Mouse (Mus musculus) stomach, embryonic 15.5 days (tissue): Measurements from ENCODE around the gene Tbc1d7. TPM values are rescaled to one million over a fixed set of nuclear protein-coding genes. Genes with fewer than 3 reads are reported as not detected.
A peak's percentile ranks its signal among the peaks of the same experiment; 100 is the strongest.

Source experiments
- ATAC-seq: fragments of 200-750 bp; cut with Nextera tagmentation; 2 replicates; pipeline ENCODE4 v1.8.0; 2017; ENCODE audit warnings: low read depth, moderate number of reproducible peaks, moderate TSS enrichment; ENCODE audit not compliant: insufficient read depth, low FRiP score
- H3K27ac ChIP-seq: fragments of 300-500 bp; sonication (generic); 2 replicates; pipeline ENCODE4 v1.5.1; 2015; ENCODE audit warnings: mild to moderate bottlenecking, inconsistent platforms
- H3K27me3 ChIP-seq: fragments of 300-500 bp; sonication (generic); replicated peaks from 2 replicates; pipeline ENCODE4 v1.6.1; 2015; ENCODE audit warnings: inconsistent platforms
- H3K36me3 ChIP-seq: fragments of 300-500 bp; sonication (generic); 2 replicates; pipeline ENCODE4 v1.6.1; 2015; ENCODE audit warnings: inconsistent platforms
- H3K4me1 ChIP-seq: fragments of 300-500 bp; sonication (generic); 2 replicates; pipeline ENCODE4 v1.6.1; 2015; ENCODE audit warnings: inconsistent platforms
- H3K4me2 ChIP-seq: fragments of 300-500 bp; sonication (generic); 2 replicates; pipeline ENCODE4 v1.6.1; 2015; ENCODE audit warnings: mild to moderate bottlenecking, inconsistent platforms
- H3K4me3 ChIP-seq: fragments of 300-500 bp; sonication (generic); replicated peaks from 2 replicates; pipeline ENCODE4 v1.5.1; 2015; ENCODE audit warnings: inconsistent platforms
- H3K9ac ChIP-seq: fragments of 300-500 bp; sonication (generic); 2 replicates; pipeline ENCODE4 v1.6.1; 2015; ENCODE audit warnings: inconsistent platforms
- H3K9me3 ChIP-seq: fragments of 300-500 bp; sonication (generic); 2 replicates; pipeline ENCODE4 v1.6.1; 2016; ENCODE audit warnings: inconsistent platforms
- WGBS: fragments of 180-500 bp; shearing (Covaris S2); methylation state at CpG from one replicate; pipeline ENCODE4 v1.1.7; 2015; 5-methylcytosine and 5-hydroxymethylcytosine counted together
- polyA plus RNA-seq: library from polyadenylated mRNA; unstranded; fragments of >200 nt; fragmentation: Nextera tagmentation; extraction: Ambion mirVana; gene quantifications from 2 replicates; pipeline ENCODE4 v1.2.1, GENCODE M21; 2015

The Tbc1d7 gene
- polyA plus RNA-seq, 1 experiment from 2014 or later = 34.6 TPM

DNA sequence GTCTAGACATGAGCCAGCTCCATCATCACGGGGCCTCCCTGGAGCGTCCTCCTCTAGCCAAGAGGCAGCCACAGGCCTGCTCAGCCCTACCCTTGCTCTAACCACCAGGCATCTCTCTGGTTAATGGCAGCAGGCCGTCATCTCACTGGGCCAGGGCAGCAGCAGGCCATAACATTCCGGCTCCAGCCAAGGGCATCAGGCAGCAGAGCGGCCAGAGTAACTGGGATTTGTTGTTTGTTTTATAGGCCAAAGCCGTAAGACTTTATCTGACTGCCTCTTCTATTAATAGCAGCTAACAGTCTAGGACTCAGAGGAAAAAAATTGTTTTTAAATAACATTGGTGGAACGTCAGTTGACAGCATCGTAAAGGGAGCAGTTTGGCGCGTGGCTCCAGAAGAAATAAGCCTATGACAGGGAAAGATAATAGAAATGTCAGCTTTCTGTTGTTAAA is 39.5 kb downstream of the Tbc1d7 start:
- H3K36me3 ChIP-seq = no peaks in the 10 kb centered on the region
- H3K27ac ChIP-seq = no peak overlapping the region
- no peak overlapping the region for H3K9ac ChIP-seq
- no peak overlapping the region for H3K4me3 ChIP-seq
- no peaks in the 10 kb centered on the region for H3K27me3 ChIP-seq
- H3K4me1 ChIP-seq = peaks cover 9% of the 10 kb centered on the region
- H3K4me2 ChIP-seq = no peak overlapping the region
- no peaks in the 10 kb centered on the region for H3K9me3 ChIP-seq
- no peak for ATAC-seq
- WGBS = 52% methylated on average over 10 of the region's 10 CpGs

DNA sequence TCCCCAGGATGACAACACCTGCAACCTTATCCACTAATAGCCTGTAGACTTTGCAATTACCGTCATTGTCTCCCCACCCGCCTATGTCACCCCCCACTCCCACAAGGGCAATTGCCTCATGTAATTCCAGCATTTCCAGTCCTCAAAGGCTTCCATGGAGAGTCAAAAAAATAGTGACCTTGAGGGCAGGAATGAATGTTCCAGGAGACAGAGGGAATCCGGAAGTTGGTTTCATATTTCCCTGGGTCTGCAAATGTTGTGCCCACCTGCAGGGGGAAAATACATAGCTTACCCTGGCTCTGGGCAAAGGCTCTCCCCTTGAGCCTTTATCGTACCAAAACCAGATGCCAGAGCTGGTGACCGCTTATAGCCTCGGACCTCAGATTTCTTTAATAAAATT is 41.1 kb downstream of the Tbc1d7 start:
- Histone ChIP-seq H3K27me3 (no peaks in the 10 kb centered on the region), H3K36me3 (no peaks in the 10 kb centered on the region), H3K9me3 (no peaks in the 10 kb centered on the region), H3K4me1 (peaks cover 9% of the 10 kb centered on the region), H3K4me3 (no peak overlapping the region), H3K4me2 (no peak overlapping the region), H3K27ac (no peak overlapping the region), H3K9ac (no peak overlapping the region)
- WGBS = 72% methylated on average over 6 of the region's 6 CpGs
- no peak for ATAC-seq

DNA sequence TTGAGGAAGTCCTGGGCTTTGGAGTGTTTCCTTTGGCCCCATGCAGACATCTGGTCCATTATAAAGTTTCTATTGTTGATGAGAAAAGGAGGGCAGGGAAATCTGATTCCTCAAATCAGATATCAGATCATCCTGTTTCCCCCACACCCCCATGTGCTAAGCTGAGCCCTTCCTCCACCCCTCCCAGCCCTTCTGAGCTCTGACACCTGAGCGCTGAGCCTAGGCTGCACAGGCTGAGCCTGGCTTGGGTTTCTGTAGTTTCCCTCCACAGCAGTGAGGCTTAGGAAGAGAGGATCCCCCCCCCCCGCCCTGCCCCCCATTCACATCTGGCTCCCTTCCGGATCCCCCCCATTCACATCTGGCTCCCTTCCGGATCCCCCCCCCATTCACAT is 46.6 kb downstream of the Tbc1d7 start:
- Histone ChIP-seq H3K27me3 (no peaks in the 10 kb centered on the region), H3K4me3 (no peak overlapping the region), H3K4me1 (peaks cover 11% of the 10 kb centered on the region; the same call in 1 of the 2 replicates), H3K36me3 (no peaks in the 10 kb centered on the region), H3K9me3 (no peaks in the 10 kb centered on the region), H3K4me2 (0 out of 2 replicates have a peak overlapping the region, but pooled peaks have one; percentile 13), H3K27ac (no peak overlapping the region), H3K9ac (no peak overlapping the region)
- ATAC-seq = no peak
- WGBS = 14% methylated on average over 4 of the region's 4 CpGs

DNA sequence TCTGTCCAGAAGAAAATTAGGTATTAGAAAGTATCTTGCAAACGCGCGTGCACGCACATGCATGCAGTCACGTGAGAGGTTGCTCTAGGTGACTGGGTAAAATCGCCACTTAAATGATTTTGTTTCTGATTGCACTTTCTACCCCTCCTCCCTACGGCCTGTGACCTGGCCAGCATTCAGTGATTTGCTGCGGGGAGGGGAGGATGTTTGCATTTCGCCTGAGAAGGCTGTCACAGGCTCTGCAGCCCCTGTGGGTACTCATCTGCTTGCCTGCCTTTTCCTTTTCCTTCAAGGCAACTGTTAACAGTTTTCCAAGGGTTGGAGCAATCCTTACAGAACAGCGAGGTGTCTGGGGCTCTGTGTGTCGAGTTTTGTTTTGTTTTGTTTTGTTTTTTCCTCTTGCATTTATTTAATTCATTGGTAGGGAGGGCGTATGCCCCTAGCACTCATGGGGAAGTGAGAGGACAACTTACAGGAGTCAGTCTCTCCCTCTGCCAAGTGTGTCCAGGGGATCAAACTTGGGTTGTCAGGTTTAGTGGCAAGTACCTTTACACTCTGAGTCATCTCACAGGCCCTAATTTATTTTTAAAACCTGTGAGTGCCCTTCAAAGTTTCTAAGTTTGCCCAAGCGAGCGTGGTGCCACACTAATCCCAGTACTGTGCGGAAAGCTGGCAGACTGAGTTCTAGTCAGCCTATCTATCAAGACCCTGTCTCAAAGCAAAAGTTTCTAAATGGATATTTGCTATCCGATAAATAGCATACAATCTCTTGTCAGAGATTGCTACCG is 47.2 kb downstream of the Tbc1d7 start:
- H3K27ac ChIP-seq = no peak overlapping the region
- 35% methylated on average over 17 of the region's 17 CpGs for WGBS
- no peaks in the 10 kb centered on the region for H3K36me3 ChIP-seq
- ATAC-seq = no peak
- H3K27me3 ChIP-seq = no peaks in the 10 kb centered on the region
- no peak overlapping the region for H3K9ac ChIP-seq
- no peak overlapping the region for H3K4me3 ChIP-seq
- H3K4me2 ChIP-seq = peak overlapping the region; percentile 13; the same call in 1 of the 2 replicates
- peaks cover 11% of the 10 kb centered on the region; the same call in 1 of the 2 replicates for H3K4me1 ChIP-seq
- no peaks in the 10 kb centered on the region for H3K9me3 ChIP-seq

DNA sequence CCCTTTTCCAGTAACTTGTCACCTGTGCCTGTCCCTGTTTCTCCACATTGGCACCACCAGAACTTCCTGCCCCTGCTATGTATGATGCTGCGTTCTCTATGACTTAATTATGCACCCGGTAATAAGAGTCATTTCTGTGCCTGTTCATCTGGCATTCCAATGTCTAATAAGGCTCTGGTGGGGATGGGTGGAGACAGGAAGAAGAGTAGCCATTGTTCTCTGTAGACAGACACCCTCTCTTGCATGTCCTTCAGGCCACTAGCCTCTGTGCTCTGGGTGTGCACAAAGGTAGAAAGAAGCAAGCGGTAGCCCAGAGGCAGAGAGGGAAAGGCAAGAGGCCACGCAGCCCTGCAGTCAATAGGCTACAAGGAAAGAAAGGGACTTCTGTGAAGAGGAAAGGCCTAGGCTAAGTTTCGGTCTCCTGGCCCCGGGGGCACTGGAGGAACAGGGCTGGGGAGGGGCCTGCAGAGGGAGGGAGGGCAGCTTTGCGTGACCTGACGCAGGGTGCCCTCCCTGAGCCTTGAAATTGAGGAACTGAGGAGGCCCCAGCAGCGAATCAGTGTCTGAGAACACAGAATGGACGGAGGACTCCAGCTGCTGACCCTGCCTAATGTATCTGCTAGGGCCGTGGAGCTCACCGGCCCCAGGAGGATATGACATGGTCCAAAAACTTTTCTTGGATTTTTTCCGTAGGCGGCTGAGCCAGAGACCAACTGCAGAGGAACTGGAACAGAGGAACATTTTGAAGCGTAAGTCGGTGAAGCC is 48.8 kb downstream of the Tbc1d7 start:
- WGBS = 73% methylated on average over 16 of the region's 16 CpGs
- no peak for ATAC-seq
- no peak overlapping the region for H3K27ac ChIP-seq
- no peak overlapping the region for H3K9ac ChIP-seq
- no peaks in the 10 kb centered on the region for H3K9me3 ChIP-seq
- no peaks in the 10 kb centered on the region for H3K27me3 ChIP-seq
- no peak overlapping the region for H3K4me2 ChIP-seq
- H3K4me1 ChIP-seq = peaks cover 11% of the 10 kb centered on the region; the same call in 1 of the 2 replicates
- H3K4me3 ChIP-seq = no peak overlapping the region
- H3K36me3 ChIP-seq = no peaks in the 10 kb centered on the region

DNA sequence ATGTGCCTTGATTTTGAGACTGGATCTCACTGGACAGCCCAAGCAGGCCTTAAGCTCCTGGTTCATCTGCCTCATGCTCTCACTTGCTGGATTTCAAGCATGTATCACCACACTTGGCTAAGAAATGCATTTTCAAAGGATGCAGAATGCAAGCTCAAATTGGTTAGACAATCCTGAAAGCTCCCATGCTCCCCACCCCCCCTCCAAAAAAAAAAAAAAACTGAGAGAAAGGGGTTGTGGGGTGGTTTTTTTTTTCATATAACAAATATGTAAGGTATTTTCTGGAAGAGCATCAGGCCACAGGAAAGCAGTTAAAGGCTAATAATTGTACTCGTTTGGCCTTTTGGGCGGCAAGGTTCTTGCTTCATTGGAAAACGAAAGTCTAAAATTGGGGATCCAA is 58.2 kb downstream of the Tbc1d7 start:
- no peaks in the 10 kb centered on the region for H3K27me3 ChIP-seq
- H3K9ac ChIP-seq = no peak overlapping the region
- no peak overlapping the region for H3K4me2 ChIP-seq
- H3K36me3 ChIP-seq = no peaks in the 10 kb centered on the region
- ATAC-seq = no peak
- no peaks in the 10 kb centered on the region for H3K9me3 ChIP-seq
- no peak overlapping the region for H3K4me3 ChIP-seq
- H3K4me1 ChIP-seq = no peaks in the 10 kb centered on the region
- WGBS = 89% methylated on average over 3 of the region's 3 CpGs
- H3K27ac ChIP-seq = no peak overlapping the region

DNA sequence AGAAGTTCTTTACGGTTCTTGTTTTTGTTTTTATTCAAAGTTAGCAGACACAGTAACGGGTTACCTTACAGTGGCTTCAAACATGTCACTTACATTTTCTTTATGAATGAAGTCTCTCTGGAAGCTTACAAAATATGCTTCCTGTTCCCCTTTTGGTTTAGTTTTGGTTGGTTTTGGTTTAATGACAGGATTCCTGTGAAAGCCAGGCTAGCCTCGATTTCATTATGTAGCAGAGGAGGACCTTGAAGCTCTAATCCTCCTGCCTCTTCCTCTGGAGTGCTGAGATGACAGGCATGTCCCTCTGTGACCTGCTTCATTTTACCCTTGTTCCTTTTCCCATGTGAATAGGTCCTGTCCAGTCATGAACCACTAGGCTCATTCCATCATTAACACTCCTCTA is 58.6 kb downstream of the Tbc1d7 start:
- Histone ChIP-seq H3K9me3 (no peaks in the 10 kb centered on the region), H3K36me3 (no peaks in the 10 kb centered on the region), H3K9ac (no peak overlapping the region), H3K4me1 (no peaks in the 10 kb centered on the region), H3K27me3 (no peaks in the 10 kb centered on the region), H3K27ac (no peak overlapping the region), H3K4me3 (no peak overlapping the region), H3K4me2 (no peak overlapping the region)
- WGBS = 75% methylated on average over 3 of the region's 3 CpGs
- no peak for ATAC-seq

DNA sequence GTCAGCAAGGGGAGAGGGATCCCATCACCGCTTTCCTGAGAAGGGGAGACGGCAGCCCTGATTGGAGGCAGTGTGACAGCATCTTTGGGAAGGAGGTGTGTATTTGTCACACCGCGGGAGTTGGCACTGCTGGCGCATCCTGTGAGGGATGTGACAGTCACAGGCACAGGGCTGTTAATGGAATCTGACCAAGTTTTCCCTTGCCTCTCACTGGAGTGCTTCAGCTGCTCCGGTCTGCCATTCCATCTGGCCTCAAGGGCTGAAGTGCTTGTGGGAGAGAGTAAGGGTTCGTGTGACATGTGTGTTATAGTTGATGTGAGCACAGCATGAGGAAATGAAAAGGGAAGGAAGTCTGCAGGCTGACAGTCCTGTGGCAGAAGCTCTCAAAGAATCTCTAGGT is 59.0 kb downstream of the Tbc1d7 start:
- 60% methylated on average over 7 of the region's 7 CpGs for WGBS

DNA sequence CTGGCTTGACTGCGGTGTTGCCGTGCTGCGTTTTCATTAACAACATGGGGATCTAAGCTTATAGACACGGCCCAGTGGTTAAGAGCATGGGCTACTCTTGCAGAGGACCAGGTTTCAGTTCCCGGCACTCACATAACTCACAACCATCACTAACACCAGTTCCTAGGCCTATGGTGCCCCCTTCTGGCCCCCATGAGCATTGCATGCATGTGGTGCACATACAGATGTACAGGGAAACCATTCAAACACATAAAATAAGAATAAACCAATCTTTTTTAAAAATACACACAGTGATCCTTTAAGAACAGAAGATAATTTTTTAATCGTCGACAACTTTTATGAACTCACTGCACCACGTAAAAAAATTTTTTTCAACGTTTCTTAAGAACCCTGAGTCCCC is 66.8 kb downstream of the Tbc1d7 start:
- Histone ChIP-seq H3K4me3 (no peak overlapping the region), H3K27ac (no peak overlapping the region), H3K4me2 (no peak overlapping the region), H3K9ac (no peak overlapping the region), H3K36me3 (no peaks in the 10 kb centered on the region), H3K4me1 (no peaks in the 10 kb centered on the region), H3K9me3 (no peaks in the 10 kb centered on the region), H3K27me3 (no peaks in the 10 kb centered on the region)
- ATAC-seq = no peak
- 94% methylated on average over 9 of the region's 9 CpGs for WGBS

More for the DNA sequence above, 59.0 kb downstream of the Tbc1d7 start:
- no peak for ATAC-seq
- Histone ChIP-seq H3K27me3 (no peaks in the 10 kb centered on the region), H3K4me1 (no peaks in the 10 kb centered on the region), H3K4me3 (no peak overlapping the region), H3K27ac (no peak overlapping the region), H3K9ac (no peak overlapping the region), H3K4me2 (no peak overlapping the region), H3K9me3 (no peaks in the 10 kb centered on the region), H3K36me3 (no peaks in the 10 kb centered on the region)

DNA sequence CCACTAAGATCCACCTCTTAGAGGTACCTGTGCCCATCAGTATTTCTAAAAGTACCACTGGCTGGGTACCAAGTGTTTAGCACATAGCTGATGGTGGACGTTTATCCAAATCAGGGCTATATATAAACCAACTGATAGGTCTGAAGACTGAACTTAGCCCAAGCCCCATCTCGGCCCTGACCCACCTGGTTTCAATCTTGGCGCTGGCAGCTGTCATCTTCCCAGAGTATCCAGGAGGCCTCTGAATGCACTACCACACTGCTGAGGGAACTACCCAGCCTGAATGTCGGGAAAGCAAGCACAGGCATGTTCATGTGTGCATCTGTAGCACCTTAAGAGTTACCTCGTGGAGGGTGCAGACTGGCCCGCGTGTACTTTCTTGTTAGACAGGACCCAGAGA is 68.4 kb downstream of the Tbc1d7 start:
- Histone ChIP-seq H3K27ac (0 out of 2 replicates have a peak overlapping the region, but pooled peaks have one; percentile 4), H3K36me3 (no peaks in the 10 kb centered on the region), H3K9me3 (no peaks in the 10 kb centered on the region), H3K4me3 (no peak overlapping the region), H3K4me2 (no peak overlapping the region), H3K4me1 (no peaks in the 10 kb centered on the region), H3K9ac (no peak overlapping the region), H3K27me3 (no peaks in the 10 kb centered on the region)
- WGBS = 65% methylated on average over 7 of the region's 7 CpGs
- ATAC-seq = no peak
